Mouse (Mus musculus) thymus, postnatal 14 days (tissue): ENCODE results near the gene Grik1.
A peak's percentile ranks its signal among the peaks of the same experiment; 100 is the strongest.

Experiments used
- DNase-seq: peaks from one replicate; pipeline ENCODE4 v3.0.0; 2021

The Grik1 gene

GRCm38 (mm10) chr16:88290132-88290772 is at the start of gene Grik1:
TSS of gene Grik1 (minus strand) at chr16:88290265.
- peak; percentile 19 for DNase-seq

- DNase-seq = no peak
These were observed 4.1 kb upstream of the Grik1 start for GRCm38 (mm10) chr16:88294209-88294608.

- peak; percentile 18 for DNase-seq
These were observed 514 bp downstream of the Grik1 start for GRCm38 (mm10) chr16:88289421-88290081.

GRCm38 (mm10) chr16:88258407-88258806 is 31.7 kb downstream of the Grik1 start:
- DNase-seq = no peak

GRCm38 (mm10) chr16:88257072-88257471 is 33.0 kb downstream of the Grik1 start:
- no peak for DNase-seq

- DNase-seq = no peak
These were observed 34.0 kb downstream of the Grik1 start for GRCm38 (mm10) chr16:88256101-88256500.

GRCm38 (mm10) chr16:88252676-88253075 is 37.4 kb downstream of the Grik1 start:
- DNase-seq = peak; percentile 17

- DNase-seq = no peak
These were observed 39.0 kb downstream of the Grik1 start for GRCm38 (mm10) chr16:88251049-88251448.

GRCm38 (mm10) chr16:88249825-88250224 is 40.2 kb downstream of the Grik1 start:
- DNase-seq = no peak

- DNase-seq = peak; percentile 60
These were observed 42.5 kb downstream of the Grik1 start for GRCm38 (mm10) chr16:88247586-88247985.

GRCm38 (mm10) chr16:88244658-88245057 is 45.4 kb downstream of the Grik1 start:
- DNase-seq = no peak

GRCm38 (mm10) chr16:88225616-88226015 is 64.4 kb downstream of the Grik1 start:
- DNase-seq = no peak

- DNase-seq = no peak
These were observed 68.1 kb downstream of the Grik1 start for GRCm38 (mm10) chr16:88221932-88222331.

GRCm38 (mm10) chr16:88212531-88212930 is 77.5 kb downstream of the Grik1 start:
- peak; percentile 80 for DNase-seq

- peak; percentile 82 for DNase-seq
These were observed 78.2 kb downstream of the Grik1 start for GRCm38 (mm10) chr16:88211852-88212251.

- peak; percentile 79 for DNase-seq
These were observed 85.7 kb downstream of the Grik1 start for GRCm38 (mm10) chr16:88204400-88204799.

GRCm38 (mm10) chr16:88203985-88204384 is 86.1 kb downstream of the Grik1 start:
- DNase-seq = no peak

- DNase-seq = no peak
These were observed 102.5 kb downstream of the Grik1 start for GRCm38 (mm10) chr16:88187433-88188037.

GRCm38 (mm10) chr16:88178813-88179212 is 111.3 kb downstream of the Grik1 start:
- DNase-seq = no peak

- DNase-seq = no peak
These were observed 112.7 kb downstream of the Grik1 start for GRCm38 (mm10) chr16:88177364-88177763.

- DNase-seq = no peak
These were observed 115.9 kb downstream of the Grik1 start for GRCm38 (mm10) chr16:88174083-88174721.

GRCm38 (mm10) chr16:88166547-88166946 is 123.5 kb downstream of the Grik1 start:
- no peak for DNase-seq

GRCm38 (mm10) chr16:88142574-88142973 is 147.5 kb downstream of the Grik1 start:
- DNase-seq = no peak

- no peak for DNase-seq
These were observed 147.9 kb downstream of the Grik1 start for GRCm38 (mm10) chr16:88142136-88142535.
